Mouse (Mus musculus): ENCODE measurements around the gene Exoc6b.
"Not testable (repeated sequence)": the region's sequence is repeated elsewhere in the genome, so short reads cannot be mapped to it uniquely, and the experiment has no call there.

The Exoc6b gene

GRCm38 (mm10) chr6:85069023-85069985, at the start of gene Exoc6b:
Gene Exoc6b, minus strand, starts transcription at chr6:85069513.
- DNase-seq (ENCODE audit: low read depth, low spot score), result peak; percentile 36

DNA sequence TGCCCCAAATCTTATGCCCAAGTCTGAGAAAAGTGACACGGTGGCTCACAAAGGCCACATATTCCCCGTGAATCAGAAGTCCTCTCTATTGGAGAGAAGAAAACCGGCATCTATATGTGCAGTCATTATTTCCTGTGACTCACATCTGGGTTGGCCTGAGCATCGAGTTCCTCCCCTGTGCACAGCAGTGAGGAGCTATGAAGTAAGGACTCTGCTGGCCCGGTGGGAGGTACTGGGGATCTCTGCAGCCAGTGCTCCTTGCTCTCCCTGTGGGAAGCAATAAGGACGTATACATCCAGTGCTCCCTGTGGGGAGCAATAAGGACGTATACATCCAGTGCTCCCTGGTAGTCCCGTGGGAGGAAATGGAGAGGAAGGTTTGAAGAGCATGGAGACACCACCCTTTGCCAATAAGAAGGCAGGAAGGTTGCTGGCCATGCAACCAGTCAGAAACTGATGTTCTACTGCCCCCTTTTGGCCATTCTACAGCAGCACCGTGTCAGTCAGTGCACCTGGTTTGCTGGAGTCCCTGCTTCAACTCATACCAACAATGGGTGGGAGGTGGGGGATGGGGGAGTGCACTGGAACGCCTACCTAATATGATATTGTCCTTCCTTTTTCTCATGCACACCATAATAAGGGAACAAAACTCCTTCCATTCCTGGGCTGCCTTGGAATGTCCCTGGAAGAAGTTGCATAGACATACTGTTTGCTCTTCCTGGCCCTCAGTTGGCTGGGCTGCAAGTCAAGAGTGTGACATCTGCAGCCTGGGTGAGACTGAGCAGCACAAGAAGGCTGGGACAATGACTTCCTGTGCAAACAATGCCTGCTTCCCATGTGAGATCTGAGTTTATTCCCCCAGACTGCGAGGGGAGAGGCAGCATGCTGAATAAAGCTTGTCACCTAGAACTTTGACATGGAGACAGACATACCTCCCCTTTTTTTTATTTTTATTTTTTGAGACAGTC, 48.5 kb upstream of the Exoc6b start:
- DNase-seq (ENCODE audit: low read depth, low spot score), result not testable (repeated sequence)

DNA sequence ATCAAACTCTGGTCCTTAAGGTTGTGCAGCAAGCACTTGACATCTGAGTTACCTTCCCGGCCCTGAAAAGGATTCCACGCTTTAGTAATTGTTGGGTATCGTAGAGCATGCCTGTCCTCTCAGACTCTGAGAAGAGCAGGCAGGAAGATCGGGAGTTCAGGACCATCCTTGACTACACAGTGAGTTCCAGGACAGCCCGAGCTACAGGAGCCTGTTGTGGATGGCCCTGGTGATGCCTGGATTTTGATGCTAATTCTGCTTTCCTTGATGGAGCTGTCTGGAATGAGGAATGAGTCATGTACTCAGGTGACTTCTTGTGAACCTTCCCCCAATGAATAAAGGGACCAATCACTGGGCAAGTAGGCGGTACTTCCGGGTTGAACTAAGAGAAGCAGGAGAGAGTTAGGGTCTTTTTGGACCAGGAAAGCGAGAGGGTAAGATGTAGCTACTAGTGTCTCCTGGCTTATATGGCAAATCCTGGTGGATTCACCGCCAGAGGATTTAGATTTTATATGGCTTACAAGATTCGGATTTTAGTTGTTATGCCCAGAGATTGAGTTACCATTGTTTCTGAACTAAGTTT, 35.8 kb upstream of the Exoc6b start:
- DNase-seq (ENCODE audit: low read depth, low spot score), result no peak

GRCm38 (mm10) chr6:85103321-85103720, 34.0 kb upstream of the Exoc6b start:
- no peak for DNase-seq (ENCODE audit: low read depth, low spot score)

- DNase-seq (ENCODE audit: low read depth, low spot score), result no peak
Observed at GRCm38 (mm10) chr6:85096441-85096840, 27.1 kb upstream of the Exoc6b start.

DNA sequence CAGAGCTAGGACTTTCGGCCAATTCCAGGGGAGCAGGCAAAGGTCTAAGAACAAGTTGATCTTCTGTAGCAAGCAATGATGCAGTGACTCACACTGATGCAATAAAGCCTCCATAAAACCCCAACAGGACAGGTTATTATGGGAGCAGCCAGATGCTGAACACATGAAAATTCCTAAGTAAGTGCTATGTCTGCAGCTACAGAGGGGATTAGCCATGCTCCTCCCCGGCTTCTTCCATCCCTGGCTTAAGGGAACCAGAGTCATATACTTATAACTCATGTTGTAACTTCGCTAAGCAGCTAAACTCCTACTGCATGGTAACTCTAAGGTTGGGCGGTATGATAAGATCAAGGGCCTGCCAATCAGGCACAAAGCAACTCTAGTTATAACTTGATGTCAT, 18.1 kb upstream of the Exoc6b start:
- DNase-seq (ENCODE audit: low read depth, low spot score), result no peak

DNA sequence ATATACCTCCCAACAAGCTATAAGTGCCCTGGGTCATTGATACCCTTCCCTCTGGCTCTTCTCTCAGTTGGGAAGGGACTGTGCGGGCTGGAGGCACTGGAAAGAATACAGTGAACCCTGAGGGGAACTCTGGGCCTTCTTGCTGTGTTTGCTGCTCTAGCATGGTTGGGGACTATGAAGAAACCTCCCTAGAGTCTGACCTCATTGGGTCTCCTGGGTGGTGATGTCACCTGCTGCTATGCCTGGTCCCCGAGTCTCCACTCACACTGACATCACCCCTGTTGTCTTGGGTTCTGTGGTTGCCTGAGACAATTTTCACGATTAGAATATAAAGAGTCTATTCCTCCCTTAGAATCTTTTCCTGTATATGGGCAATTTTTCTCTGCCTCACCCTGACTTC, 17.3 kb upstream of the Exoc6b start:
- DNase-seq (ENCODE audit: low read depth, low spot score), result no peak

- not testable (repeated sequence) for DNase-seq (ENCODE audit: low read depth, low spot score)
Observed at GRCm38 (mm10) chr6:85076179-85076720, 6.9 kb upstream of the Exoc6b start.

GRCm38 (mm10) chr6:85074996-85075395, 5.7 kb upstream of the Exoc6b start:
- no peak for DNase-seq (ENCODE audit: low read depth, low spot score)

- DNase-seq (ENCODE audit: low read depth, low spot score), result no peak
Observed at GRCm38 (mm10) chr6:85068322-85069022, 841 bp downstream of the Exoc6b start.

- DNase-seq (ENCODE audit: low read depth, low spot score), result no peak
Observed at GRCm38 (mm10) chr6:85057641-85058040, 11.7 kb downstream of the Exoc6b start.

DNA sequence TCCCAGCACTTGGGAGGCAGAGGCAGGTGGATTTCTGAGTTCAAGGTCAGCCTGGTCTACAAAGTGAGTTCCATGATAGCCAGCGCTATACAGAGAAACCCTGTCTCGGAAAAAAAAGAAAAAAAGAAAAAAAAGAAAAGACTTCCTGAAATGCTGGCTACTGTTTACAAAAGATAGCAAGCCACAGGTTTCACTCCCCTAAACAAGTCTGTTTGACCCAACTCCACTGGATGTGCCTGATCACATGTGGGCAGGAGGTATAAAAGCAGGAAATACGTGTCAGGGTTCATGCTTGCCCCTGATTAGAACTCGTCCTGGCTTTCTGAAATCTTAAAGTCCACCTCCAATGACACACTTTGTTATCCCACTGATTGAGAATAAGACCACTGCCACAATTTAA, 18.2 kb downstream of the Exoc6b start:
- DNase-seq (ENCODE audit: low read depth, low spot score), result no peak

DNA sequence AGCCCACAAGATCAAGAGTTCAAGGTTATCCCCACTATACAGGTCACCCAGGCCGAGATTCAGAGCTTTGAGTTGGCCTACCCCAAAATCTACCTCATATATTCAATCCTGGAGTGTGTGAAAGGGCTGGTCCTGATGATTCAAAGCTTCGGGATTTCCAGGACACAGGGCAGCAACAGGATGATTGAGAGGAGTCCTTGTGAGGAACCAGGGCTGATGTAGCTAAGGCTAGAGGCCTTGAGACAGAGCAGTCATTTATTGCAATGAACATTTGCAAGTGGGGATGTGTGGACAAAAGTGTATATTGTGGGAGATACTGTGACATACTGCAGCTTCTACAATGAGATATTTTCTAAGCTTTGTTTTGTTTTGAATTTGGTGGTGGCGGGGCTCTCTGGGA, 22.8 kb downstream of the Exoc6b start:
- DNase-seq (ENCODE audit: low read depth, low spot score), result no peak

- DNase-seq (ENCODE audit: low read depth, low spot score), result no peak
Observed at GRCm38 (mm10) chr6:85044621-85045152, 24.6 kb downstream of the Exoc6b start.

GRCm38 (mm10) chr6:85037677-85038076, 31.6 kb downstream of the Exoc6b start:
- DNase-seq (ENCODE audit: low read depth, low spot score), result no peak

- no peak for DNase-seq (ENCODE audit: low read depth, low spot score)
Observed at GRCm38 (mm10) chr6:85029671-85030070, 39.6 kb downstream of the Exoc6b start.

DNA sequence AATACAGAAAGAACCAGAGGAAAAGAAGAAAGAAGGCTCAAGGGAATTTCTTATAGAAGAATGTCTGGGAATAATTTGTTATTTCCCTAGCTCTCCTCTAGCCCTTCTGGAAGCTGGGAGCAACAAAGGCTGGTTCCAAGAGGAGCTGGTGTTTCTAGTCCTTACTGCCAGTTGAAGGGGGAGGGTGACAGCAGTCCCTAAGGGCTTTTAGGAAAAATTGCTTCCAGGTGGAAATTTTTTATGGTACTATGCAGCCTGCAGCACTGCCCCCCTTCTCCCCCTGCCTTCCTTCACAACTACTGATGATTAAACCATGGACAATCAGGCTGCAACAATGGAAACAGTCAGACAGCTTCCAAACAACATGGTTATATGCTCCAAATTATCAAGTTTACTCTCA, 44.9 kb downstream of the Exoc6b start:
- DNase-seq (ENCODE audit: low read depth, low spot score), result no peak

GRCm38 (mm10) chr6:85017011-85017410, 52.3 kb downstream of the Exoc6b start:
- no peak for DNase-seq (ENCODE audit: low read depth, low spot score)

- DNase-seq (ENCODE audit: low read depth, low spot score), result no peak
Observed at GRCm38 (mm10) chr6:85013906-85014305, 55.4 kb downstream of the Exoc6b start.

GRCm38 (mm10) chr6:85010397-85010796, 58.9 kb downstream of the Exoc6b start:
- no peak for DNase-seq (ENCODE audit: low read depth, low spot score)

DNA sequence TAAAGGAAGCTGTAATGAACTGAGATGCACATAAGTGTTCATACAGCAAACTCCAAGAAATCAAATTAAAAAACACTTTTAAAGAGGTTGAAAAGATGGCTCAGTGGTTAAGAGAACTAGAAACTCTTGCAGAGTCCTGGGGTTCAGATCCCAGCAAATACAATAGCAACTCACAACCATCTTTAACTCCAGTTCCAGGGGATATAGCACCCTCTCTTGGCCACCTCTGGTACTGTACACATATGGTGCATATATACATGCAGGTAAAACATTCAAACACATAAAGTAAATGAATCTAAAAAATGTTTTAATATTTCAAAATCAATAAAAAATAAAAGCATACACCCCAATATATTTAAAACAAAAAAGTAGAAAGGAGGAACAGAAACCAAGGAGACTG, 73.9 kb downstream of the Exoc6b start:
- no peak for DNase-seq (ENCODE audit: low read depth, low spot score)
